Mouse (Mus musculus): ENCODE data around the gene Cd34.

The Cd34 gene

DNA sequence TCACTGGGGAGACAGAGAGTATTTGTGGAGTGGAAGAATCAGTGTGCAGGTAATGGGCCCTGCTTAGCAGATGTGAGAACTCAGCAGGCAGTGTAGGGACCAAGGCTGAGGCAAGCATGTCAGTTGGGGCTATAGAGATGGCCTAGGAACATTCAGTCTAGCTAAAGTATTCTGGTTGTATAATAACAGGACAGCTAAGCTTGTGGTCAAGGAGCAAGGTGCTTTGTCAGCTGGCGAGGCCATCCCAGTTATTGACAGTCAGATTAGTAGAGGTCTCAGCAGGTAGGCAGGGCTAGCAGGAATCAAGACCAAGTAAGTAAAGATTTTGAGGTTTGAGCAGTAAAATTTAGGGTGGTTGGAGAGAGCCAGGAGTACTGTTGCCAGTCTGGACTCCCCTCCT lies 59.8 kb downstream of the Cd34 start:
- in situ Hi-C loops (cut with MboI; ENCODE audit: unreplicated experiment in 2 of 2), result no loop called here

- in situ Hi-C loops (cut with MboI; ENCODE audit: unreplicated experiment in 2 of 2), result no loop called here
Measured at GRCm38 (mm10) chr1:195003328-195003727, 64.7 kb downstream of the Cd34 start.

- in situ Hi-C loops (cut with MboI; ENCODE audit: unreplicated experiment in 2 of 2), result no loop called here
Measured at GRCm38 (mm10) chr1:195004194-195004593, 65.6 kb downstream of the Cd34 start.

- in situ Hi-C loops (cut with MboI; ENCODE audit: unreplicated experiment in 2 of 2), result no loop called here
Measured at GRCm38 (mm10) chr1:195006267-195006666, 67.6 kb downstream of the Cd34 start.
